Mouse (Mus musculus) thymus, adult 18-20 months (tissue): ENCODE measurements around the gene Arpc3.
"Not testable (repeated sequence)": the region's sequence is repeated elsewhere in the genome, so short reads cannot be mapped to it uniquely, and the experiment has no call there.

Source experiments
- DNase-seq, 2 experiments: peaks; one replicate each; pipeline ENCODE4 v3.0.0; 2022; ENCODE audit warnings: mixed read lengths in 2 of 2

The Arpc3 gene

GRCm38 (mm10) chr5:122440095-122440630 lies 48.5 kb downstream of the Arpc3 start:
- DNase-seq = no peak

GRCm38 (mm10) chr5:122444492-122444891 lies 52.8 kb downstream of the Arpc3 start:
- DNase-seq = no peak

GRCm38 (mm10) chr5:122445051-122445610 lies 53.5 kb downstream of the Arpc3 start:
- no peak for DNase-seq

GRCm38 (mm10) chr5:122447857-122448256 lies 56.2 kb downstream of the Arpc3 start:
- DNase-seq = no peak

- DNase-seq = no peak
Observed at GRCm38 (mm10) chr5:122448869-122449268, 57.2 kb downstream of the Arpc3 start.

- DNase-seq = no peak
Observed at GRCm38 (mm10) chr5:122449946-122450345, 58.3 kb downstream of the Arpc3 start.

- DNase-seq = no peak
Observed at GRCm38 (mm10) chr5:122450913-122451317, 59.2 kb downstream of the Arpc3 start.

- no peak for DNase-seq
Observed at GRCm38 (mm10) chr5:122451324-122451723, 59.6 kb downstream of the Arpc3 start.

- no peak for DNase-seq
Observed at GRCm38 (mm10) chr5:122452194-122452593, 60.5 kb downstream of the Arpc3 start.

- no peak for DNase-seq
Observed at GRCm38 (mm10) chr5:122453188-122453587, 61.5 kb downstream of the Arpc3 start.

- no peak for DNase-seq
Observed at GRCm38 (mm10) chr5:122454442-122454841, 62.8 kb downstream of the Arpc3 start.

GRCm38 (mm10) chr5:122454883-122455282 lies 63.2 kb downstream of the Arpc3 start:
- DNase-seq = no peak

- no peak for DNase-seq
Observed at GRCm38 (mm10) chr5:122455584-122455983, 63.9 kb downstream of the Arpc3 start.

- not testable (repeated sequence) for DNase-seq
Observed at GRCm38 (mm10) chr5:122457054-122457453, 65.4 kb downstream of the Arpc3 start.

GRCm38 (mm10) chr5:122458066-122458465 lies 66.4 kb downstream of the Arpc3 start:
- no peak for DNase-seq

GRCm38 (mm10) chr5:122459335-122459734 lies 67.7 kb downstream of the Arpc3 start:
- DNase-seq = no peak

GRCm38 (mm10) chr5:122460656-122461055 lies 69.0 kb downstream of the Arpc3 start:
- DNase-seq = no peak

- no peak for DNase-seq
Observed at GRCm38 (mm10) chr5:122461431-122461830, 69.8 kb downstream of the Arpc3 start.
